Mouse (Mus musculus) forebrain, embryonic 16.5 days (tissue): ENCODE data around the gene Pdcd4. TPM values are rescaled to one million over a fixed set of nuclear protein-coding genes. Genes with fewer than 3 reads are reported as not detected.
"Not testable (repeated sequence)": the region's sequence is repeated elsewhere in the genome, so short reads cannot be mapped to it uniquely, and the experiment has no call there.

Experiments
- ATAC-seq: fragments of 200-750 bp; cut with Nextera tagmentation; 2 replicates; pipeline ENCODE4 v1.8.0; 2017; ENCODE audit warnings: mild to moderate bottlenecking, moderate library complexity
- H3K27ac ChIP-seq: fragments of 300-500 bp; sonication (generic); 2 replicates; pipeline ENCODE4 v1.5.1; 2014; ENCODE audit warnings: low read length, control low read depth
- H3K27me3 ChIP-seq: fragments of 300-500 bp; sonication (generic); replicated peaks from 2 replicates; pipeline ENCODE4 v1.6.1; 2014; ENCODE audit warnings: low read length; ENCODE audit not compliant: control insufficient read depth, insufficient read depth
- H3K36me3 ChIP-seq: fragments of 300-500 bp; sonication (generic); 2 replicates; pipeline ENCODE4 v1.6.1; 2014; ENCODE audit not compliant: control insufficient read depth, insufficient read depth
- H3K4me1 ChIP-seq: fragments of 300-500 bp; sonication (generic); replicated peaks from 2 replicates; pipeline ENCODE4 v1.6.1; 2014; ENCODE audit warnings: low read length; ENCODE audit not compliant: control insufficient read depth, insufficient read depth
- H3K4me2 ChIP-seq: fragments of 300-500 bp; sonication (generic); 2 replicates; pipeline ENCODE4 v1.6.1; 2014; ENCODE audit warnings: mild to moderate bottlenecking, low read length, control low read depth
- H3K4me3 ChIP-seq: fragments of 300-500 bp; sonication (generic); replicated peaks from 2 replicates; pipeline ENCODE4 v1.5.1; 2014; ENCODE audit warnings: mild to moderate bottlenecking, low read length, control low read depth
- H3K9ac ChIP-seq: fragments of 300-500 bp; sonication (generic); replicated peaks from 2 replicates; pipeline ENCODE4 v1.6.1; 2014; ENCODE audit warnings: low read depth, low read length, control low read depth
- H3K9me3 ChIP-seq: fragments of 300-500 bp; sonication (generic); 2 replicates; pipeline ENCODE4 v1.6.1; 2016; ENCODE audit warnings: low read length; ENCODE audit not compliant: control insufficient read depth
- WGBS: fragments of 180-500 bp; shearing (Covaris S2); extraction: QIAGEN DNeasy Blood & Tissue Kit; methylation state at CpG from one replicate; pipeline ENCODE4 v1.1.7; 2014; 5-methylcytosine and 5-hydroxymethylcytosine counted together
- polyA plus RNA-seq: library from polyadenylated mRNA; unstranded; fragments of >200 nt; fragmentation: Nextera tagmentation; extraction: Ambion mirVana; gene quantifications from 2 replicates; pipeline ENCODE4 v1.2.1, GENCODE M21; 2015

Pdcd4 gene
- polyA plus RNA-seq, 1 experiment from 2014 or later: 76.7 TPM

GRCm38 (mm10) chr19:53904833-53905480, 12.9 kb downstream of the Pdcd4 start:
- Histone ChIP-seq H3K9me3 (no peaks in the 10 kb centered on the region), H3K36me3 (peaks cover 8% of the 10 kb centered on the region), H3K4me1 (peaks cover 13% of the 10 kb centered on the region), H3K4me2 (peak overlapping the region; percentile 75), H3K27me3 (no peaks in the 10 kb centered on the region), H3K27ac (no peak overlapping the region), H3K9ac (no peak overlapping the region), H3K4me3 (peak overlapping the region; percentile 97)
- no peak for ATAC-seq
- 41% methylated on average over 7 of the region's 7 CpGs for WGBS

- Histone ChIP-seq H3K9me3 (no peaks in the 10 kb centered on the region), H3K4me1 (peaks cover 13% of the 10 kb centered on the region), H3K27me3 (no peaks in the 10 kb centered on the region), H3K9ac (no peak overlapping the region), H3K27ac (no peak overlapping the region), H3K36me3 (peaks cover 15% of the 10 kb centered on the region), H3K4me3 (no peak overlapping the region), H3K4me2 (no peak overlapping the region)
- 63% methylated on average over 6 of the region's 6 CpGs for WGBS
- ATAC-seq: no peak
Observed at GRCm38 (mm10) chr19:53906033-53906702, 14.1 kb downstream of the Pdcd4 start.

GRCm38 (mm10) chr19:53906703-53907070, 14.7 kb downstream of the Pdcd4 start:
- ATAC-seq, H3K9ac ChIP-seq, H3K4me2 ChIP-seq, H3K27me3 ChIP-seq, H3K4me3 ChIP-seq, H3K9me3 ChIP-seq, H3K27ac ChIP-seq: not testable (repeated sequence)
- Histone ChIP-seq H3K4me1 (peaks cover 13% of the 10 kb centered on the region), H3K36me3 (peaks cover 15% of the 10 kb centered on the region)

GRCm38 (mm10) chr19:53914950-53915349, 22.9 kb downstream of the Pdcd4 start:
- no peaks in the 10 kb centered on the region for H3K4me1 ChIP-seq
- no peak overlapping the region for H3K4me2 ChIP-seq
- WGBS: 97% methylated on average over 4 of the region's 4 CpGs
- no peak overlapping the region for H3K9ac ChIP-seq
- no peaks in the 10 kb centered on the region for H3K9me3 ChIP-seq
- peaks cover 58% of the 10 kb centered on the region for H3K36me3 ChIP-seq
- no peak overlapping the region for H3K4me3 ChIP-seq
- H3K27ac ChIP-seq: no peak overlapping the region
- no peak for ATAC-seq
- H3K27me3 ChIP-seq: no peaks in the 10 kb centered on the region

GRCm38 (mm10) chr19:53919541-53919940, 27.5 kb downstream of the Pdcd4 start:
- 92% methylated on average over 10 of the region's 10 CpGs for WGBS
- Histone ChIP-seq H3K9ac (no peak overlapping the region), H3K4me3 (no peak overlapping the region), H3K36me3 (peaks cover 42% of the 10 kb centered on the region), H3K27me3 (no peaks in the 10 kb centered on the region), H3K4me2 (no peak overlapping the region), H3K4me1 (no peaks in the 10 kb centered on the region), H3K9me3 (no peaks in the 10 kb centered on the region), H3K27ac (no peak overlapping the region)
- ATAC-seq: no peak

- not testable (repeated sequence) for H3K4me1 ChIP-seq, H3K27me3 ChIP-seq, H3K9ac ChIP-seq, H3K9me3 ChIP-seq, H3K4me3 ChIP-seq, H3K4me2 ChIP-seq, ATAC-seq, H3K27ac ChIP-seq
- 82% methylated on average over 3 of the region's 3 CpGs for WGBS
- peaks cover 39% of the 10 kb centered on the region for H3K36me3 ChIP-seq
Observed at GRCm38 (mm10) chr19:53921996-53922395, 30.0 kb downstream of the Pdcd4 start.

- Histone ChIP-seq H3K4me2 (no peak overlapping the region), H3K36me3 (peaks cover 32% of the 10 kb centered on the region), H3K9me3 (no peaks in the 10 kb centered on the region), H3K4me1 (no peaks in the 10 kb centered on the region), H3K9ac (no peak overlapping the region), H3K27ac (no peak overlapping the region), H3K4me3 (no peak overlapping the region), H3K27me3 (no peaks in the 10 kb centered on the region)
- ATAC-seq: no peak
- WGBS: 93% methylated on average over 2 of the region's 2 CpGs
Observed at GRCm38 (mm10) chr19:53925338-53925751, 33.3 kb downstream of the Pdcd4 start.

GRCm38 (mm10) chr19:53926705-53927104, 34.7 kb downstream of the Pdcd4 start:
- WGBS: 88% methylated on average over 1 of the region's 1 CpGs
- Histone ChIP-seq H3K4me3 (no peak overlapping the region), H3K36me3 (peaks cover 36% of the 10 kb centered on the region), H3K27me3 (no peaks in the 10 kb centered on the region), H3K27ac (no peak overlapping the region), H3K9me3 (no peaks in the 10 kb centered on the region), H3K9ac (no peak overlapping the region), H3K4me1 (no peaks in the 10 kb centered on the region), H3K4me2 (no peak overlapping the region)
- ATAC-seq: no peak

GRCm38 (mm10) chr19:53929218-53929617, 37.2 kb downstream of the Pdcd4 start:
- Histone ChIP-seq H3K27me3 (no peaks in the 10 kb centered on the region), H3K4me3 (no peak overlapping the region), H3K4me2 (no peak overlapping the region), H3K9me3 (no peaks in the 10 kb centered on the region), H3K27ac (no peak overlapping the region), H3K4me1 (no peaks in the 10 kb centered on the region), H3K36me3 (peaks cover 35% of the 10 kb centered on the region), H3K9ac (no peak overlapping the region)
- 88% methylated on average over 3 of the region's 3 CpGs for WGBS
- ATAC-seq: no peak
